Mouse (Mus musculus) thymus, adult 2 months (tissue): Measurements from ENCODE around the gene Celsr2.

Experiments used
- CTCF ChIP-seq: fragments of 200-500 bp; IDR thresholded peaks from 2 replicates; pipeline ENCODE4 v1.5.1; 2012; ENCODE audit warnings: mild to moderate bottlenecking, control low read depth, low read length, moderate library complexity, borderline replicate concordance; ENCODE audit not compliant: control insufficient read depth, poor library complexity, insufficient read depth; ENCODE audit errors: extremely low read depth
- POLR2A ChIP-seq: fragments of 200-500 bp; IDR thresholded peaks from 2 replicates; pipeline ENCODE4 v1.6.1; 2012; ENCODE audit warnings: mild to moderate bottlenecking, low read length, control low read depth, moderate library complexity; ENCODE audit not compliant: control insufficient read depth, poor library complexity, insufficient read depth; ENCODE audit errors: extremely low read depth

DNA sequence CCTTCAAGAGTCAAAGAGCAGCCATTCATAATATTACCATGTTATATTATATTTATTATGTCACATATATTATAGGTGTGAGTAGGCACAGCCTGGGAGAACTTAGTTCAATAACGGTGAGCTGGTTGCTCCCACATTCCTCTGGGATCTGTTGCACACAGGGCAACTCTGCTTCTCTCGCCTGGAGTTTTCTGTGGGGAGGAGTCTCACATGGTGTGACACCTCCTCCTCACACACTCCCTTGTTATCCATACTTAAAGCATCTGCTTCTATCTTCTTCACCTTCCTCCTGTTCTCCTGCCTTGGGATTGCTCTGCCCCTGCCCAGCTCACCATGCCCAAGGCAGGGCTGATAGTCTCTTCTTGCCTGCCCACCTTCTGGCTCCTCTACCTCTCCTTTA, 74.3 kb downstream of the Celsr2 start:
- no peak for TF ChIP-seq POLR2A
- no peak for TF ChIP-seq CTCF
